Mouse (Mus musculus): ENCODE measurements around the gene Rdh5. TPM values are rescaled to one million over a fixed set of nuclear protein-coding genes. Genes with fewer than 3 reads are reported as not detected.

Gene Rdh5
- 11.4 and 19.1 TPM in 2 replicates for polyA plus RNA-seq (2012; rRNA removed)

DNA sequence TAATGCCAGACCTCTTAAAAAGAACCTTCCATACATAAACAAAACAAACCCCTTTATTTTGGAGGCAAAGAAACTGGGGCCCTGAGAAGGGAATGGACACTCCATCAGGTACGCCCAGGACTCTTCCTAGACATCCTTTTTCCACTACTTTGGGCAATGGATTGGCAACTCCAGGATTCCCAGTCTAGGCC, at the start of gene Rdh5:
Gene Rdh5 (minus strand): TSS at position 67 of the 191 bp plus-strand sequence.

DNA sequence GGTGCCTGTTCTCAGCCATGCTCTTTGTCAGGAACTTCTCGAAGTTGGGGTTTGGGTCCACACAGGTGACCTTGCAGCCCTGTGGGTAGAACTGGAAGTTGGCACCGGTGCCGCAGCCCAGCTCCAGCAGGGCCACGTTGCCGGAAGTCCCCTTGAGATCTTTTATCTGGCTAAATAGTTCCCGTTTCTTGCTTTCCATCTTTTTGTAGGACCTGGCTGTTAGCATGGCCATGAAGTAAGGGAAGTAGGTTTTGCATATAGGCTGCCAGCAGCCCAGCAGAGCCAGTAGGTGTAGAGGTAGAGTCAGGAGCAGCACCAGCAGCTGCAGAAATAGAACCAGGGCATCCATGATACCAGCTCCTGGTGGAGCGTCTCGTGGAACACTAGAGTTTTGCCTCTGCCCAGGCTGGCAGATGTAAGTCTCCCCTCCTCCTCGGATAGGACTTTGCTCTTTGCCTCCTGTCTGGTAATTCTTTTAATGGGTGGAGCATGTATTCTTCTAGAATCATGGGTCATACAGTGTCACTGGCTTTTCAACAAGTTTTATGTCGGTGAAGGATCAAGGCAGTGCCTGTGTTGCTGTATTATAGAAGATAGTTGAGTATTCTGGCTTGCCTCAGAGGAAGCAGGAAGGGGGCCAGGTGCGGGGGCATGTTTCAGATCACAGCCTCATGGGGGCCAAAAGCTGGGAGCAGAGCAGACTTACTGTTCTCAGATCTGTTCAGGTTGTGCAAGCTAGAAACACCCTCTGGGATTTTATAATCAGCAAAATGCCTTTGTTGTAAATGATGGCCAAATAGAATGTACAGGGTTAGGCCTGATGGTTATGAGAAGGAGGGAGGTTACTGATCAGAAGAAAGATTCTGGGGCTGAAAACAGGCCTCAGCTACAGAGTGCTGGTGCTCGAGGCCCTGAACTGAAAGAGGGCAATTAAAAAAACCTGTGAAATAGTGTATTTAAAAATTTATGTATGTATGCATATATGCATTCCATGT, 38.2 kb upstream of the Rdh5 start, which contains the start of gene Mettl7b:
Gene Mettl7b (minus strand): TSS at position 399 of the 995 bp plus-strand sequence.

DNA sequence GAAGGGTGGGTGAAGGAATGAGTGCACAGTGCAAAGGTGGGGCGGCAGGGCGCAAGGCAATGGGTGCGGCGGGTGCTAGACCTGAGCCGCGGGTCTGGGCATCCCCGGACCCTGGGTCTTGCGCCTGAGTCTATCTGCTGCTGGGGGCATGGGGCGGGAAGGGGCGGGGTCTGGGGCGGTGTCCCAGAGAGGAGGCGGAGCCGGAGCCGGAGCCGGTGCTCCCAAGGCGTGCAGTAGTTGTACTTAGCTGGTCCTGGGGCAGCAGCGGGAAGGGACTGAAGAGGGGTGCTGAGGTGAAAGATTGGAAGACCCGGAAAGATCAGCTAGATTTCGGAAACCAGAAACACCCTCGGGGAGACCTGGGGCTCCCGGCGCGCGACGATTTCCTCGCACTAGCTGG, 10.9 kb upstream of the Rdh5 start, which contains the start of gene Itga7:
Gene Itga7 (plus strand): TSS at position 245 of the 400 bp plus-strand sequence.

DNA sequence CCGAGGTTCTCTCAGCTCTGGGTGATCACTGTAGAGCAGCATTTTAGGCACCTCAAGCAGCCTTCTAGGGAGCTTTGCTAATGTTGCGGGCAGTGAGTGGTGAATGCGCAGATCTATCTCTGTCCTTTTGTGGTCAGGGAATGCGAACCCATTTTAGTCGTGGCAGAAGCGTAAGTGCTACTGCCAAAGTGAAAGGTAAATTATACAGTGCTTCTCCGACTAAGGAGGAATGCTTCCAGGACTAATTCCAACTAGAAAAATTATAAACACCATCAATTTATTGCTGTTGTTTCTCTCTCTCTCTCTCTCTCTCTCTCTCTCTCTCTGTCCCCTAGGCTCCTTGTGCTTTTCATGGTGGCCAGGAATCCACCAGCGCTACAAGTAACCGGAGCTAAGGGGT, 1.2 kb upstream of the Rdh5 start, which contains the start of gene Bloc1s1:
Gene Bloc1s1 (minus strand): TSS at position 101 of the 400 bp plus-strand sequence.

DNA sequence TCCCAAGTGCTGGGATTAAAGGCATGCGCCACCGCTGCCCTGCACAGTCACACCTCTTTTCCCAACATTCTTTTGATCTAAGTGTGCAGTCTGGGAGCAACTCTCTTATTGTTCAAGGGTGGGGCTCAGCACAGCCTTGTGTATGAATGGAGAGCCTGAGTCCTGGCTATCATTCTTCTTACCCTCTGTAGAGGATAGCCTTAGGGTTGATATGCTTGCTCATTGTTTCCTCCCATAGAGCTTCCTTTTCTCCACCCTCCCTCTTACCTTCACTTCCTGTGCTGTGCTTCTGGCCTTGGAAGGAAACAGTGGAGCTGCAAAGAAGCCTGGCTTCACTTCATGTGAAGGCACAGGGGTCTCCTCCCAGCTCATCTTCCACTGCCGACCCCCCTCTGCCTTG, 22.0 kb downstream of the Rdh5 start, which contains the start of gene Cd63:
Gene Cd63 (plus strand): TSS at position 292 of the 400 bp plus-strand sequence.

DNA sequence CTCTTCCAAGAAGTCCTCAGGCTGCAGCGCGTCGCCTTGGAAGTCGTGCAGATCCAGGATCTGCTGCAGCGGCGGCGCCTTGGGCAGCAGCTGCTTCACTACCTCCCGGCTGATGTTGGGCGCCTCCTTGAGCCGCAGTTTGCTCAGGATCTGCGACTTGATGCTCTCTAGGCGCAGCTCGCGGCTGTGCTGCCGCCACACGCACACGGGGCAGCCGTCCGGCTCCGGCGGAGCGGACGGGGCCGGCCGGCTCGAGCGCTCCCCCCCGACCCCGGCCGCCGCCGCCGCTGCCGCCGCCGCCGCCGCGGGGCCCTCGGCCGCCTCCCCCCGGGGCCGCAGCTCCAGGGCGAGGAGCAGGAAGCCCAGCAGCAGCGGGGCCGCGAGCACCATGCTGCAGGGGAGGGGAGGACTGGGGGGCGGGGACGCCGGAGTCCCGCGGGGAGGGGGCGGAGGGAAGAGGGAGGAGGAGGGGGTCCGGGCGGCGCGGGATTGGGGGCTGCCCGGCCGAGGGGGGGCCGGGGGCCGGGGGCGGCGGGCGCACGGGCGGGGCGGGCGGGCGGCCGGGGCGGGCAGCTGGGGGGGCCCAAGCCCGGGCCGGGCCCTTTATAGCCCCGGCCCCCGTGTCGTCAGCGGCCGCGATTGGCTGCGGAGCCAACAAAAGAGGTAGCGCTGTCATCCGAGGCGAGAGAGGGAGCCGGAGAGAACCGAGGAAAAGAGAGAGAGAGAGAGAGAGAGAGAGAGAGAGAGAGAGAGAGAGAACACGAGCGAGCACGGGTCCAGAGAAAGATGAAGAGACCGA, 31.2 kb downstream of the Rdh5 start, which contains the start of gene Gdf11:
Gene Gdf11 (minus strand): TSS at position 423 of the 799 bp plus-strand sequence.

Other genes with a start within 250 kb of the Rdh5 start
- 11.0 and 11.9 TPM in 2 replicates for gene Suox, start 248.8 kb downstream of the Rdh5 start, polyA plus RNA-seq (2012; rRNA removed)
- gene Rab5b, start 226.6 kb downstream of the Rdh5 start, polyA plus RNA-seq (2012; rRNA removed) = 116 and 119 TPM in 2 replicates
- 0.27 and 0.47 TPM in 2 replicates for gene Pmel, start 218.7 kb downstream of the Rdh5 start, polyA plus RNA-seq (2012; rRNA removed)
- gene Cdk2, start 217.9 kb downstream of the Rdh5 start, polyA plus RNA-seq (2012; rRNA removed) = 15.9 and 18.7 TPM in 2 replicates
- gene Dgka, start 178.0 kb downstream of the Rdh5 start, polyA plus RNA-seq (2012; rRNA removed) = 12.3 and 12.4 TPM in 2 replicates
- gene Pym1, start 175.0 kb downstream of the Rdh5 start, polyA plus RNA-seq (2012; rRNA removed) = 61.2 and 63.3 TPM in 2 replicates
- gene Mmp19, start 132.0 kb downstream of the Rdh5 start, polyA plus RNA-seq (2012; rRNA removed) = 0.57 and 2.0 TPM in 2 replicates
- 21.0 and 21.6 TPM in 2 replicates for gene Dnajc14, start 118.8 kb downstream of the Rdh5 start, polyA plus RNA-seq (2012; rRNA removed)
- 19.9 TPM in 2 replicates for gene Tmem198b, start 118.5 kb downstream of the Rdh5 start, polyA plus RNA-seq (2012; rRNA removed)
- 93.1 and 94.4 TPM in 2 replicates for gene Sarnp, start 105.6 kb downstream of the Rdh5 start, polyA plus RNA-seq (2012; rRNA removed)
- gene Ormdl2, start 101.2 kb downstream of the Rdh5 start, polyA plus RNA-seq (2012; rRNA removed) = 15.6 and 17.2 TPM in 2 replicates
- gene Gdf11, start 31.2 kb downstream of the Rdh5 start, polyA plus RNA-seq (2012; rRNA removed) = 8.7 and 8.9 TPM in 2 replicates
- 65.0 and 99.6 TPM in 2 replicates for gene Cd63, start 21.9 kb downstream of the Rdh5 start, polyA plus RNA-seq (2012; rRNA removed)
- 280 and 314 TPM in 2 replicates for gene Bloc1s1, start 1.1 kb upstream of the Rdh5 start, polyA plus RNA-seq (2012; rRNA removed)
- gene Itga7, start 10.9 kb upstream of the Rdh5 start, polyA plus RNA-seq (2012; rRNA removed) = 11.6 and 16.9 TPM in 2 replicates
- gene Mettl7b, start 38.1 kb upstream of the Rdh5 start, polyA plus RNA-seq (2012; rRNA removed) = not detected in 2 replicates
- gene Olfr9, start 66.5 kb upstream of the Rdh5 start, polyA plus RNA-seq (2012; rRNA removed) = not detected in 2 replicates
- gene Olfr763, start 87.9 kb upstream of the Rdh5 start, polyA plus RNA-seq (2012; rRNA removed) = not detected in 2 replicates
- gene Olfr764-ps1, start 117.0 kb upstream of the Rdh5 start, polyA plus RNA-seq (2012; rRNA removed) = not detected in 2 replicates
- not detected in 2 replicates for gene Olfr765, start 127.1 kb upstream of the Rdh5 start, polyA plus RNA-seq (2012; rRNA removed)
- not detected in 2 replicates for gene Olfr766-ps1, start 146.1 kb upstream of the Rdh5 start, polyA plus RNA-seq (2012; rRNA removed)
- gene Olfr767, start 160.0 kb upstream of the Rdh5 start, polyA plus RNA-seq (2012; rRNA removed) = not detected in 2 replicates
- not detected in 2 replicates for gene Olfr768, start 176.5 kb upstream of the Rdh5 start, polyA plus RNA-seq (2012; rRNA removed)
- not detected in 2 replicates for gene Olfr769, start 195.0 kb upstream of the Rdh5 start, polyA plus RNA-seq (2012; rRNA removed)
- not detected in 2 replicates for gene Olfr770, start 216.1 kb upstream of the Rdh5 start, polyA plus RNA-seq (2012; rRNA removed)
- gene Olfr771, start 241.9 kb upstream of the Rdh5 start, polyA plus RNA-seq (2012; rRNA removed) = not detected in 2 replicates

Data from central nervous system, embryonic 18 days (tissue).